8 mouse cellular contexts compared by ENCODE assay signal in genomic region chr1:179668836-179669537, GRCm38 (mm10). TPM values are rescaled to one million over a fixed set of nuclear protein-coding genes. Genes with fewer than 3 reads are reported as not detected.
DNase-seq lines count a peak whose midpoint lies in the region; ATAC-seq and TF ChIP-seq lines count a peak whose summit lies in the region.

No protein-coding gene starts in this region.

- 0 out of 2 replicates have a peak, but pooled peaks cover 2% of the 10 kb centered on the region for H3K4me1 ChIP-seq in lung, adult 2 months (ENCODE audit: control insufficient read depth, insufficient read depth, low read length)
- peaks cover 3% of the 10 kb centered on the region for H3K4me1 ChIP-seq in cortical plate, adult 2 months (ENCODE audit: control insufficient read depth, insufficient read depth, low read length)
- peaks cover 10% of the 10 kb centered on the region; the same call in 1 of the 2 replicates for H3K4me1 ChIP-seq in midbrain, embryonic 11.5 days (ENCODE audit: control insufficient read depth, insufficient read depth, low read length)

- no peaks in the 10 kb centered on the region for H3K9me3 ChIP-seq in midbrain, embryonic 11.5 days (ENCODE audit: control insufficient read depth, low read length)

- no peaks in the 10 kb centered on the region for H3K36me3 ChIP-seq in midbrain, embryonic 11.5 days (ENCODE audit: control insufficient read depth, insufficient read depth, low read length)

- peak overlapping the region; percentile 80 for H3K4me2 ChIP-seq in midbrain, embryonic 11.5 days

- no peak for TF ChIP-seq CTCF in lung, adult 2 months (IDR thresholded peaks at IDR 0.05; ENCODE audit: insufficient read depth, low read length)
- no peak for TF ChIP-seq CTCF in cortical plate, adult 2 months (IDR thresholded peaks at IDR 0.05; ENCODE audit: extremely low read depth, insufficient read depth, low read length)

- ATAC-seq in midbrain, embryonic 11.5 days (ENCODE audit: low FRiP score): no peak
- no peak for ATAC-seq in monocyte, adult 5-6 weeks (replicated peaks; ENCODE audit: insufficient number of reproducible peaks, low FRiP score, low TSS enrichment, poor library complexity, severe bottlenecking)

- no peak for TF ChIP-seq POLR2A in lung, adult 2 months (IDR thresholded peaks at IDR 0.05; ENCODE audit: borderline replicate concordance, extremely low read depth, low read depth, low read length)
- TF ChIP-seq POLR2A in cortical plate, adult 2 months (IDR thresholded peaks at IDR 0.05; ENCODE audit: extremely low read depth, insufficient read depth, low read length): no peak

- H3K4me3 ChIP-seq in lung, adult 2 months (replicated peaks; ENCODE audit: extremely low read depth, low read depth, low read length): peak overlapping the region; percentile 71
- peak overlapping the region; percentile 79 for H3K4me3 ChIP-seq in cortical plate, adult 2 months (ENCODE audit: insufficient read depth, low read length)
- peak overlapping the region; percentile 82 for H3K4me3 ChIP-seq in midbrain, embryonic 11.5 days (ENCODE audit: low read depth, low read length)

- 24% methylated on average over 12 of the region's 12 CpGs for WGBS in lung, adult 2 months
- 23% methylated on average over 12 of the region's 12 CpGs for WGBS in midbrain, embryonic 11.5 days

- H3K27ac ChIP-seq in cortical plate, adult 2 months (ENCODE audit: insufficient read depth, low read length): 0 out of 2 replicates have a peak overlapping the region, but pooled peaks have one; percentile 29
- peak overlapping the region; percentile 74; the same call in 1 of the 2 replicates for H3K27ac ChIP-seq in midbrain, embryonic 11.5 days (ENCODE audit: low read depth, low read length)

- DNase-seq in lung, adult 2 months: no peak
- DNase-seq in lung, adult 18-20 months: no peak
- peak; percentile 27 for DNase-seq in induced T-regulatory cell, adult 2 months (ENCODE audit: low read depth)
- peak; percentile 94 for DNase-seq in midbrain, embryonic 11.5 days (ENCODE audit: low spot score, missing footprints)
- DNase-seq in cerebellum, adult 9-11 months: no peak
- DNase-seq in layer of hippocampus, adult 9-10 months (ENCODE audit: low spot score): no peak

- H3K9ac ChIP-seq in midbrain, embryonic 11.5 days (ENCODE audit: low read length): peak overlapping the region; percentile 90

- no peaks in the 10 kb centered on the region for H3K27me3 ChIP-seq in midbrain, embryonic 11.5 days (ENCODE audit: control insufficient read depth, insufficient read depth, low read length)

RNA-seq across cellular contexts. Expression of gene Sccpdh, which starts 1.0 kb away (rescaled TPM):
- 4.9 and 8.8 TPM in 2 replicates for polyA plus RNA-seq in lung, adult 2 months (2012; rRNA removed)
- 66.9 and 75.0 TPM in 2 replicates for polyA plus RNA-seq in cortical plate, adult 2 months (2012; rRNA removed)
- 95.6 and 101 TPM in 2 replicates for polyA plus RNA-seq in midbrain, embryonic 11.5 days (2014; fragmentation: Nextera tagmentation; extraction: Ambion mirVana)
- 10.1 to 18.2 TPM (median 15.0 TPM) in 3 replicates for total RNA-seq in monocyte, adult 5-6 weeks (2017)

Comparison
In these comparisons a context has a peak if more than half of its experiments do, and no peak if none do; other contexts are left out.
1. DNase-seq: peak in induced T-regulatory cell, adult 2 months (single experiment) and midbrain, embryonic 11.5 days (single experiment); none in lung, adult 2 months (single experiment), lung, adult 18-20 months (0 of 2), cerebellum, adult 9-11 months (single experiment) and layer of hippocampus, adult 9-10 months (single experiment).
2. Peak in every context shown above with its lines, with median percentiles within 50 percentile points of each other: H3K4me3 ChIP-seq.